Mouse (Mus musculus): ENCODE results near the gene Sart3.

The Sart3 gene

DNA sequence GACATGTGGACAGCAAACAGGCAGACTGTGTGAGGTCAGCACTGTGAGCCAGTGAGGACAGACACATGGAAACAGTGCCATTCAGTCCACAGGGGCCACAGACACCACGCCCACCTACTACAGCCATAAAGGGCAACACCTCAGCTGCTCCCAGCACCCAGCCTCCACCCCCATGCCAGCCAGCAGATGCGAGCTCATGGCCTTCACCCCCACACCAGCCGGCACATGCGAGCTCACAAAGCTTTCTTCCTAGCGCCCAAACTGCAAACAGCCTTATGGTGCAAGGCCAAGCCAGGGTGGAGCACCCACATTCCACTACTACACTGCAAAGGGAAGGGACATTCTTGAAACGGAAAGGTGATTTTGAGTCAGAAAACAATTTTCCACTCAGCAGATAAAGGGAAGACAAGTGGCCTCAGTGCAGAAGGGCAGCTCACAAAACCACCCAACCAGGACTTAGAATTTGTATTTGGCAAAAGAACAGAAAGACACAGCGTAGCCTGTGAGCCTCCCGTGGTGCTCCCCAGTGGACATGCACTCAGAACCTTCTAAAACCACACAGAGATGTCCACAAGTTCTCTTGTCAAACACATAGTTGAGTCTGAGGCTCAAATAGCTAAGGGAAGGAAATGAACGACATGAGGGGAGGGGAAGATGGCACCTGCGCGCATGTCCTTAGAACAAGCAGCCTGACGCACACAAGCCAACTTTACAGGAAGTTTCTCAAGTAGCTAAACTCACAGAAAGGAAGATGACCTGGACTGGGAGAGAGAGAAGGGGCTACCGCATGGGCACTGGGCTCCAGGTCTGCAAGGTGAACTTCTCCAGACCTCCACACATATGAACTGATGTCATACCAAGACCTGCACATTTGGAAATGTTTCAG lies 6.4 kb downstream of the Sart3 start:
- DNase-seq (ENCODE audit: low spot score): no peak

DNA sequence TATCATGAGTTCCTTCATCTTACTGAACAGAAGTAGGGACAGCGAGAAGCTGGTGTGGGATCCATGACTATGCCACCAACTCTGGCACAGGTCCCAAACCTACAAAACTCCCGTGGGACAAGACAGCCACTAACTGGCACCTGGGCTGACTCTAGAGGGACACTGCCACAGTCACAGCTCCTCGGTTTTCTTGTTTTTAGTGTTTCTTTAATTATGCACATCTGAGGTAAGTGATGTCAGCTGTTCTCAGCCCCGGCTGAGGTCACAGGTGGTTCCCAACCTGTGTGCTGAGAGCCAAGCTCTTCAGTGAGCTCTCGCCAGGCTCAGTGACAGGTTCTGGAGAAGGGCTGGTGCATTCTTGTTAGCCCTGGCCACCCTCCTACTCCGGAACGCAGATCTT lies 7.9 kb downstream of the Sart3 start:
- no peak for DNase-seq (ENCODE audit: low spot score)

DNA sequence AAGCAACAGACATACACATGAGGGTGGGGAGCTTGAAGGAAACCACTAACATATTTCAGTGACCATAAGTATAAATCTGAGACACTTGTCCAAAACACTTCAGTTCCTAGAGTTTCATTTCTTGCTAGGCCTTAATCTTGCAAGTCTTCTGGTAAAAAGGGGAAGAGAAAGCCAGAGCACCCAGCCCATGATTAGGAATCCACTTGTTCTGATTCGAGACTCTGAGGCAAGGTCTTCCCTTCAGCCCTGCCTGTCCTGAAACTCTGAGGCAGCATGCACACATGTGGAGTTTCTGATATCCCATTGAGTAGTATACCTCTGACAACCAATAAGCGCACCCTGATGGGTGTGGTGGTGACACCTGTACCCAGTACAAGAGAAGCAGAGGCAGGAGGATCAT lies 10.7 kb downstream of the Sart3 start:
- no peak for DNase-seq (ENCODE audit: low spot score)

DNA sequence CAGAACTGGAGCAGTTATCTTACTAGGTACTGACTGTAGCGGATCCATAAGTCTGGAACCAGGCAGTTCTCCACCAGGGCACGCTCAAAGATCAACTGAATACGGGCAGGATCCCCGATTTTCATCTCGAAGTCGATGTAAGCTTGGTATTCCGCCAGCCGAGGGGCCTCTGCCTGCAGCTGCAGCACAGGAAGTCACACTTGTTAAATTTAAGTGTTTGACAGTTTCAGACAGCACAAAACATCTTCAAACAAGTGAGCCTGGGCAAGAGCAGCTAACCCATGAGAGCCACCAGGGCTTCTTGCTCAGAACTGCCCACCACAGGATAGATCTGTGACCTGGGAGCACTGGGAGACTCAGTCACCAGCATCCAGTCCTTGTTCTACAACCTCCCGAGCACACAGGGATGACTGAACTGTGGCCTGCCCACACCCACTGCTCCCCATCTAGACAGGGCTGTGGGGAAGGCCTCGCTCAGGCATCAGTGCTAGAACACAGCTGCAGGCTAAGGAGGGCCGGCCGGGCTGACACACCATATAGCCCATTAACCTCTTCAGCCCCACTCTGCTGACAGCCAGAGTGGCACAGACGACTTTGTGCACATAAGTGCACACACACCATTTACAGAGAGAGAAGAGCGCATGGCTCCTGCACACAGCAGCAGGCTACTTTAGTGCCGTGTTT lies 16.8 kb downstream of the Sart3 start:
- DNase-seq (ENCODE audit: low spot score): no peak

DNA sequence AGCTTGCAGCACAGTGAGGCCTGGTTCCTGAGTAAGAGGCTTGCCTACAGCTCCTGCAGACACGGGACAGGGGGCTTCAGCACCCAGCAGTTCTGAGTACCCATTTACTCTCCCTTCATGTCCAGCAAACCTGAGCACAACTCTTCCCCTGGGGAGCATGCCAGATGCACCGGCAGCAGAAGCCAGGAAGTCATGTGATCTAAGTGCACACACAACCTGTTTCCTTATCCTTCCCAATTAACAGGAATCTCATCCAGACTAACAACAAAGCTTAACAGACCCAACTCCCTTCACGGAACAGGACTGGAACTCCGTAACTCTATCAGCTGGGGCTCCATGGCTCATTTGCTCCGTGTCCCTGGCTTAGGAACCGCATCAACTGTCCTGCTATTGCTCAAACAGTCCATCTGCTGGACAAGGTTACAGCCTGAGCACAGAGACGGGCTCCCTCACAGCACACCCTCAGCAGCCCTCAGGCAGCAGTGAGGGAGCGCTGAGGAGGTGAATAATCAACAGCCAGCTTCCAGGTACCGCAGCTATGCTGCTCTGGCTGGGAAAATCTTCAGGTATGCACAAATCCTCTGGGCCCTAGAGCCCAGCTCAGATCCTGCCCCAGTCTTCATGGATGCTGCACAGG lies 20.7 kb downstream of the Sart3 start:
- DNase-seq (ENCODE audit: low spot score): no peak

DNA sequence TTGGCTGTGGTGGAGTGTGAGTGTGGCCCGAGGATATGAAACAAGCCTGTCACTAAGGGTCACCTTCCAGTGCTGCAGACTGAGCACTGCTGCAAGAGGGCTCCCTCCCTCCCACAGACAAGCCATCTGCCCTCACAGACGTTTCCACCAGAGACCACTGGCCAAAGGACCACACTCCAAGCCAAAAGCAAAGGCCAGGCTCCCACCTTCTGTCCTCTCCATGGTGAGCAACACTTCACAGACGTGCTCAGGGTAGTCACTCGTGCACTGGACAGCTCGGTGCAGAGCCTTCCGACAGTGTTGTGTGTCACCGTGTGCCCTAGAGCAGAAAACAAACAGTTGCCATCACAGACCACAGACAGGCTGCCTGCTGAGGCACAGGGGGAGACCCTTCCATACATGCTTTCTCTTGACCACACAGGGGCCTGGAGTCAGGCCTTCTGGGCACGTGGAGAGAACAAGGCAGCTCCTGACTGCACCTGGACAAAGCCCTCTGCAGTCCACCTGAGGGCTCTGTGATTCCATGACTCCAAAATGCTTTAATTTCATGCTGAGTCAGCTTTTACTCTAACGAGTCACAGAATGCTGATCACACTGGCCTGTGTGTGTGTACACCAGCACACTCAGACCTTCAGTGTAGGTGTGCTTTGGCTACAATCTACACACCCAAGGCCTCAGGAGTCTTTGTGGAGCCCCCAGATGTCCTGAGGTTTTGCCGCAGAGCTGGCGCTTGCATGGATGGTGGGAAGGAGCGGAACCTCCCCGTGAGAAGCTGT lies 23.6 kb downstream of the Sart3 start:
- DNase-seq (ENCODE audit: low spot score): no peak

DNA sequence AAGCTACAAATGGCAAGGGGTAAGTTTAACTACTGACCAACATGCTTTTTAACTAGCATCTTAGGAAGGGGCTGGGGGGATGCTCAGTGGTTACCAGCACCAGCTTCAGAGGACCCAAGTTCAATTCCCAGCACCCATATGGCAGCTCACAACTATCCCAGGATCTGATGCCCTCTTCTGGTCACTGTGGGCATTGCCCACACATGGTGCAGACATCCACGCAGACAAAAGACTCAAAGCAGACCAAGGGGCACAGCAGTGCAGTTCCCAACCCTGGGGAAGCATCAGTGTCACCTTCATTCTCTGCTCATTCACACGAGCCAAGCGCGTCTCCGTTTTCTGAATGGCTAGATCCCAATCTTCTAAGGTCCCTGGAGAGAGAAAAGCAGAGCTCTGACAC lies 24.7 kb downstream of the Sart3 start:
- DNase-seq (ENCODE audit: low spot score): no peak

DNA sequence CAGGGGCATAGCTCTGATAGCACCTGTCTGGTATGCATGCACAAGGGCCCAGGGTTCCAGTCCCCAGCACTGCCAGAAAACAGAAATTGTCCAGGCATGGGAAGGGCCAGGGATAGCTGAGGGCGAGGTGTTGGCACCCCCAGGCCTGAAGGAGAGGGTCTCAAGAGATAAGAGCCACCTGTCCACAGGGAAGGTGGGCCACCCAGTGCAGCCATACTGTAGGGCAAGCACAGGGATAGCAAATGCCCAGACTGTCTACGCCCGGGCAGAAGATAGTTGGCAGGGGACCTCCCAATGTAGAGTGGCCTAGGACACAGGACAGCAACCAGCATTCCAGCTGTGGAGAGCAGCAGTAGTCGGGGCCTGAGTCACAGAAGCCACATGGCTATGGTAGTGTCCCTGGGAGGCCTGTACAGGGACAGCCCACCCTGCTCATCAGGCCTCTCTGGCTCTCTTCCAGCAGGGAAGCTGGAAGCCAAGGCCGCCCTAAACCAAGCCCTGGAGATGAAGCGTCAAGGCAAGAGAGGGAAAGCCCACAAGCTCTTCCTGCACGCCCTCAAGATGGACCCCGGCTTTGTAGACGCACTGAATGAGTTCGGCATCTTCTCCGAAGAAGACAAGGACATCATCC lies 34.6 kb downstream of the Sart3 start:
- DNase-seq (ENCODE audit: low spot score): no peak

DNA sequence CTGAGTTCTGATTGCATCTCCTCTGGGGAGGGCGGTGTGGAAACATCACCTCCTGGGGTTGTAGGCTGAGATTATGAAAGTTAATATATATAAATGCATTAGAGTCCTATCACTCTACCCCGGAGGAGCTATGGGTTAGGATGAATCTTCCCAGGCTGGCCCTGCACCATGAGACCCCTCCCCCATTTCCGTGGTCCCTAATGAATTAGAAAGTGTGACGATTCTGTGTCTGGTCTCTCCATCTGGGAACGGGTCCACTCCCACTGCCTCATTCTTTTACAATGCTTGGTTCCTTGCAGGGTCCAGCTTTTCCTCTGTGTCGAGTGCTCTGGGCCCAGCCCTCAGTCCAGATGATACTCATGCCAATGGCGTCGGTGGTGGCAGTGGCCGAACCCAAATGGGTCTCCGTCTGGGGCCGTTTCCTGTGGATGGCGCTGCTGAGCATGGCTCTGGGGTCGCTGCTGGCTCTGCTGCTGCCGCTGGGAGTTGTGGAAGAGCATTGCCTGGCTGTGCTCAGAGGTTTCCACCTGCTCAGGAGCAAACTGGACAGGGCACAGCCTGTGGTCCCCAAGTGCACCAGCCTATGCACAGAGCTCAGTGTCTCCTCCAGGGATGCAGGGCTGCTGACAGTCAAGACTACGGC lies 35.7 kb downstream of the Sart3 start:
- no peak for DNase-seq (ENCODE audit: low spot score)

DNA sequence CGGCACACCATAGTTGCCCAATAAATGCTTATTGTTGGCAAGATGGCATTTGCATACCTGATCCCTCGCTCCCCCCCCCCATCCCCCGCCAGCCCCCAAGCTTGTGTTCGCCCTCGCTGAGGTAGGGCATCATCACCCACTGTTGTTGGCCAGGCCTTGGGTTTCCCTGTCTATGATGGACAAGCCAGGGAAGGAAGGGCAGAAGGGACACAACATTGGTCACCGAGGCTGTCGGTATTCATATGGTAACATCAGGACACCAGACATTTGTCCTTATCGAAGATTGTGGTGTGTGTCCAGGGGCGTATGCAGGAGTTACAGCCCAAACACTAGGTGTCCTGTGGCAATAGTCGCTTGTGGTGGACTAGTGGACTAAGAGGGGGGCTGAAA lies 36.2 kb downstream of the Sart3 start:
- DNase-seq (ENCODE audit: low spot score): no peak

DNA sequence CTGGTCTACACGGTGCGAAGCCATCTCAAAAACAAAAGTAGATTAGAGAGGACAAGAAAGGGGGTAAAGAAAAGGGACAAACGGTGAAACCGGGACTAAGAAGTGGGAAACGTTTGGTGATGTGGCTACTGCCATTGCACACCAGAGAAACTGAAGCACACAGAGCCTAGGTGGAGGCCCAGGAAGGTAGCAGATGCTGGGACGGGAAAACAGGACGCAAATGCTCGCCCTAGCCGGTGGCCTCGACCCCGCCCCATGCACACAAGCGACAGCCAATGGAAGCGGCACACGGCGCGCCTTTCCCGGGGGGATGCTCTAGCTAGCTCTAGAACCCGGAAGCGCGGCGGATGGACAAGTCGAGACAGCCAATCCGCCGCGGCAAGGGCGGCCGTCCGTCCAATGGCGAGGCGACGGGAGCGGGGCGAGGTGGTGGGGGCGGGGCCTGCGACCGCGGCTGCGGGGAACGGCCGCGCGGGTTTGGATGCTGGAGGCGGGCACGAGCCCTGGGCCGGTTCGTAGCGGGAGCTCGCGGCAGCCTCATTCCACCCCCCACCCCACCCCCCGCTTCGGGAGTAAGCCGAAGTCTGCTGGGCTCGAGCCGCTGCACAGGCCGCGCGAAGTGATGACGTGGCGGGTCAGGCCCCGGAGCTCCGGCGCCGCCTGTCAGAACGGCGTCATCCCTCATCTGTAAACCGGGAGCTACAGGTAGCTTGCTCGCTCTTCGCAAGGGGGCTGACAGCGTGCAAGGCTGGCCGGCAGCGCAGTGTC lies 36.8 kb downstream of the Sart3 start, which contains the start of gene Ficd:
TSS of gene Ficd (plus strand) at position 459 of the 768 bp plus-strand sequence.
- peak; percentile 97 for DNase-seq (ENCODE audit: low spot score)

DNA sequence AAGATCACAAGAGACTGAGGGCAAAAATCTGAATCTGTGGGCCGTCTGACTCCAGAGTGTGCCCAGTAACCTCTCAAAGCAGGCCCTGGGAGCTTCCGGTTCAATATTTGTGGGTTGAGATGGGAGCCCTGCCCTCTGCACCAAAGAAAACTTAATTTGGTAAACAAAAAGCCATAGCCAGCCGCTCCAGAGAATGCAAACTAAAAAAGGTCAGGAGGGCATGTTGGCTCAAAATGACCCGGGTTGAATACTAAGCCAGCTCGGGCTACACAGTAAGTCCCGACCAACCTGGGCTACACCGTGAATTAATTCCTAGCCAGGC lies 37.3 kb downstream of the Sart3 start:
- DNase-seq (ENCODE audit: low spot score): no peak

DNA sequence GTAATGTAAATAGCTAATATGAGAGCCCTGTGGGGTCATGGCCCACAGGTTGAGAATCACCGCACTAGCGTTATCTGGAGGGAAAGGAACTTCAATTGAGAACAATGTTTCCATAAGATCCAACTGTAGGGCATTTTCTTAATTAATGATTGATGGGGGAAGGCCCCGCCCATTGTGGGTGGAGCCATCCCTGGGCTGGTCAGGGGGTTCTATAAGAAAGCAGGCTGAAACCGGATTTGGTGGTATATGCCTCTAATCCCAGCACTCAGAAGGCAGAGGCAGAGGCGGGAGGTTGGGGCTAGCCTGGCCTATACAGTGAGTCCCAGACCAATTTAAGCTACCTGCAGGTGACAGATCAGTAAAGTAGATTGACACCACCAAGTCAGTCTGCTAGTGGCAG lies 37.9 kb downstream of the Sart3 start:
- DNase-seq (ENCODE audit: low spot score): no peak

DNA sequence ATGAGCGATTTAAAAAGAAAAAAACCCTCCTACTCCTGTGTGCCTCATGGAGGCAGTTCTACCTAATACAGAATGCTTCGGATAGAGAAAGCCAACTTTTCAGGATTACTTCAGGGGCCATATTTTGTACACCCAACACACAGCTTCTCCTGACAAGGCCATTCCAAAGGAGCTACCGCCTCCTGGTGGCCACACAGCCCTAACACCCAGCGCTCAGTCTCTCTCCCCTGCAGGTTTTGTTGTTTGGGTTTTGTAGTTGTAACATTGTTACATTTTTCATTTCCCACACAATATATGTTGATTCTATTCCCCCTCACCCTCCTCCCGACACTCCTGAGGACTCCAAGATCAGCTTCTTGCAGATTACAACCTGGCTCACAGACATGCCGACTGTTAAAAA lies 40.1 kb downstream of the Sart3 start:
- no peak for DNase-seq (ENCODE audit: low spot score)

DNA sequence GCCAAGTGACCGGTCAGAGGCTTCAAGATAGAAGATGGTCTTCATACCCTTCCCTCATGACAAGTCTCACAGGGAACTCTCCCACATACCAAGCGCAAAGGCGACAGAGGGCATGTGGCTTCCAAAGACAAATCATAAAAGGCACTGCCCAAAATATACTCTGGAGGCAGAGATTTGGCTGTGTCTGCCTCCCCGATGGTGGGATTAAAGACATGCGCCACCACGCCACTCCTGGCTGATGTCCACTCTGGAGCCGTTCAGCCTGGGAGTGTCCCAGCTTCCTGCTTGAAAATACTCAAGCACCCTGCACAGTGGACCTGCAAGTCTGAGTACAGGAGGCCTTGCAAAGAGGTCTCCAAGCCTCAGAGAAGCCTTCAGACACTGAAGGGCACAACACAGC lies 41.1 kb downstream of the Sart3 start:
- DNase-seq (ENCODE audit: low spot score): no peak

DNA sequence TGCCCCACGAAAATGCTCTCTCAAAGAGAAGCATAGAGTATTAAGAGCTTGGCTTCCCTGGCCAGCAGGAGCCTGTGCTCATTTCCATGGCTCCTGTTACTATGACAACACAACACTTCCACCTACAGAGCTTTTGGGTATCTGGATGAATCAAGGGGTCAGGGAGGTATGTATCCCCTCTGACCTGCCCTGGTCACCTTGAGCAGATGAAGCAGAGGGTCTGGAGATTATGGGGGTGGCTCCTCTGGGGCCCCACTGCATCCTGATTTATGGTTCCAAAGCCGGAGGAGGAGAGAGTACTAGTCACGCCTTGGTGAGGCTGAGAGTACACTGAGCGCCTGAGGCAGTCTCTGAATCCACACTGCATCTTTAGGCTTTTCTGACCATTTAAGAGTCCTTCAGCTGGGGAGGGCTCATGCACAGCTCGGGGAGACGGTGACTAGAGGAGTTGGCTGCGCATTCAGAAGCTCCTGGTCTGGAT lies 41.6 kb downstream of the Sart3 start:
- no peak for DNase-seq (ENCODE audit: low spot score)

DNA sequence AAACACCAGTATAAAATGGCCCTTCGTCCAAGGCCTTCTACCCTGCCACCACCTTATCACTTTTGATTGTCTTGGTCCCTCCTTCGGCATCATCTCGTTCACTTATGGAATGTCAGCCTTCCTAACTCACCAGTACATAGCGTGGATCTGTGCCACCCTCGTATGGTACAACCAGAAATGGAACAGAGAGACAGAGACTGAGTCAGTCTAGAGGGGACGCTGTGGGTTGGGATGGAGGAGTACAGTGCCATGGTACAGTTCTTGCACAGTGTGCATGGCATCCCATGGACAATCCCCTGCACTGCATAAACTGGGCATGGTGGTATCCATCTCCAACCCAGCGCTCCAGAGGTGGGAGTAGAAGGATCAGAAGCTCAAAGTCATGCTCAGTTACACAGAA lies 43.6 kb downstream of the Sart3 start:
- DNase-seq (ENCODE audit: low spot score): no peak

DNA sequence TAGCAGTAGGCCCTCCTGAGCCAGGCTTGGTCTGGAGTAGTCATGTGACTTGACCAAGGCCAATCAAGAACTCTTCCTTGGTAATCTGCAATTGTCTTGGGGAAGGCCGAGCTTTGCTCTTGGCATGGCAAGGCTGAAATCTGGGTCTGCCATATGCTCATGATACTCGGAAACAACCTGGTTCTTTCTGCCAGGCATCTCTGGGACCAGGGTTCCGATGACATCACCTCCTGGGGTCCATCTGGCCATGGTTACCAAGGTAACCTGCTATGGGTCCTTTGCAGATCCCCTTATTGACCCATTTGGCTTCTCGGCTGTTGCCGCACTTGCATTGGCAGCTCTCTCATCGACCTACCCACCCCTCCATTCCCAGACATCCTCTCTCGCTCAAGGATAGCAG lies 44.3 kb downstream of the Sart3 start:
- no peak for DNase-seq (ENCODE audit: low spot score)

DNA sequence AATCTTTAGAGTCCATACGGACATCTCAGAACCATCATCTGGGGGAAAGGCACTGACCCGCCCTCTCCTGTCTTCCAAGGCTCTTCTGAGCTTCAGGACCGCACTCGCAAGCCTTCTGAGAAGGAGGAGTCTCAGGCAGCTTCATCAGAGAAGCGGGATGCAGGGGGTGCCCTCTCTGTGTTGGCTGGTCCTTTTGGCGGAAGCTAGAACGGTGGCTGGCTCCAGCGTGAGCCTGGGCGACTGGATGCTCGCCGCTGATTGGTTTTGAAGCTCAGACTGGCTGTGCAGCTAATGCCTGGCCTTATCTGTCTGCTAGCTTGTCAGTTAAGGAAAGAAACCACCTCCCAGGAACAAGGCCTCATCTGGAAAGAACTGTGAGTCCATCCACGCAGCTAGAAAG lies 45.1 kb downstream of the Sart3 start:
- no peak for DNase-seq (ENCODE audit: low spot score)

DNA sequence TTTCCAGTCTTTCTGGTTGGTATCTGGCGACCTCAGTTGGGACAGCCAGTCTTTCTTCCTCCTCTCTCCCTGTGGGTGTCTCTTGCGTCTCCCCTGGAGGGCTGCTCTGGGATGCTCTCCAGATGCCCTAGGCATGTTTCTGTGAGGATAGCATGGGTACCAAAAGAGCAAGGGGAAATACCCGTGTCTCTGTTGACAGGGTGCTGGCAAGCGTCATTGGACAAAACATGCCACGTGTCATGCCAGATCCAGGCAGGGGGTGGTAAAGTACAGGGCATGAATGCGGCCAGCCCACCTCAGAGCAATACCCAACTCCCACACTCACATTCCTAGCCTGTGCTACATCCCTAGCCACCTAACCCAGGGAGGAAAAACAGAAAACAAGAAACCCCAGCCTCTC lies 45.7 kb downstream of the Sart3 start:
- DNase-seq (ENCODE audit: low spot score): no peak

DNA sequence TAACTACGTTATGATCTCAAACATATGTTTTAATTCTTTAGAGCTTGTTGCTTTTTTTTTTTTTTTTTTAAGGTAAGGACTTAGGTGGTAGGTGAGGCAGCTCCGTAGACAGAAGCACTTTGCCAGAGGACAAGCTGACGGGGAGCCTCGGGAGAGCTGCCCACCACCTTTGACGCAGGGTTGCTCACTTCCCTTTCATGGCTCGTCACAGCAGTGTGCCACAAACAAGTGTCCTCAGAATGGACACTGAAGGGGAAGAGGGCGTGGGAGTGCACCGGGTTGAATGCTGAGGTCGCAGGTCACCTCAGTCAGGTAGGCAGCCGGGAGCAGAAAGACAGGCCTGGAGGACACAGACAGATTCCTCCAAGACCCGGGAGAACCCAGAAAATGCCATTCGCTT lies 46.9 kb downstream of the Sart3 start:
- DNase-seq (ENCODE audit: low spot score): no peak
